Mouse (Mus musculus): ENCODE measurements at regions not wholly inside any gene's neighbourhood (a gene's known extent, or its start where the extent isn't known, plus 50 kb on each side); places are given as distances from the start of the nearest gene placed in this dataset.

DNA sequence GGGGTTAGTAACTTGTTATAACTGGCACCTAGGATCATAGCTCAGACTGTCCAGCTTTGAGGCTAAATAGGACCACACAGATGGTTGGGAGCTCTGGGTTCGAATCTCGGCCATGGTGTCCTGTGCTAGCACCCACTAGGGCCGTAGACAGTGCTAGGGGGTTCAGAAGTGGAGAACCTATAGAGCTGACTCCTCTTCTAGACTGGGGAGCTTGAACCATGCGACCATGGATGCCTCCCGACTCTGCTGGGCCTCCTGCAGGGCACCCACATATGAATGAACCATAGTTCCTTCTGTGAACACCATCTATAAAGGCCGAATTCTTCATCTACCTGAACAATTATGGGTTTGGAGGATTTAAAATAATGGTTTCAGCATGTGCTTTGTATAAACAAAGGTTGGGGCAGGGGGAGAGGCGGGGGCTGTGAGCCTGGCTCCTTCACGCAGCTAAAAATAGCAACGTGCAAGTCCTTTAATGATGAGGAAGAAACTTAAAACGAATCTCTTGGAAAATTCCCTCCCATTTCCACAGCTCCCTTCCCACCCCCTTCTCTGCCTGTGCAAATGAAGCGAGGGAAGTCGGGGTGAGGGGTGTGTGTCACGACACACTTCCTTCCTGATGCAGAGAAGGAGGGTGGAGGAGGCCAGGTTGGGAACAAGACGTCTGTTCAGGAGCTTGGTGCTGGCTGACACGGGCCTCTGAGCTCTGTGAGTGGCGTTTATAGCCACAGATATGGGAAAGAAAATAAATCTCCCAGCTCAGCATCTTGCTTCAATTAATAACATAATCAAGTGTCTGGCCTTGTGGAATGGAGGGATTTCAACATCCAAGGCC, 71.6 kb downstream of the Syf2 start:
- Histone ChIP-seq H3K4me3 (ENCODE audit: low read depth, low read length) (no peak overlapping the region), H3K36me3 (ENCODE audit: control insufficient read depth, insufficient read depth, low read length) (no peaks in the 10 kb centered on the region), H3K4me2 (ENCODE audit: low read length) (no peak overlapping the region), H3K9ac (ENCODE audit: low read length) (no peak overlapping the region), H3K9me3 (replicated peaks; ENCODE audit: control insufficient read depth, low read length) (no peaks in the 10 kb centered on the region), H3K27me3 (replicated peaks; ENCODE audit: control insufficient read depth, insufficient read depth, low read length) (no peaks in the 10 kb centered on the region), H3K4me1 (ENCODE audit: control insufficient read depth, insufficient read depth, low read length) (peaks cover 3% of the 10 kb centered on the region), H3K27ac (ENCODE audit: low read depth, low read length) (no peak overlapping the region; the same call in 1 of the 2 replicates)
- 54% methylated on average over 16 of the region's 16 CpGs for WGBS
- no peak for DNase-seq (ENCODE audit: low spot score)
- no peak for ATAC-seq

DNA sequence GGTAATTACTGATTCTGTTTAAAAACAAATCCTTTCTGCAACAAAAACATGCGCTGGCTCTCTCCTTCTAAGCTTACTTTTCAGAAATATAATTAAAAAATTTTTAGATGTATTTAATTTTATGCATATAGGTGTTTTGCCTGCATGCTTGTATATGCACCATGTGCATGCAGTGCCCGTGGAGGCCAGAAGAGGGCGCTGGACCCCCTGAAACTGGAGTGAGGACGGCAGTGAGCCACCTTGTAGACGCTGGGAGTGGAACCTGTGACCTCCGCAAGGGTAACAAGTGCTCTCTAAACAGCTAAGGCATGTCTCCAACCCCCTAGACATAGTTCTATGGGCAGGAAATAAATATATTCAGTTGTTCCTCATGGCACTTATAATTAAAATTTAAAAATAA, 80.7 kb downstream of the Syf2 start:
- Histone ChIP-seq H3K36me3 (ENCODE audit: control insufficient read depth, insufficient read depth, low read length) (no peaks in the 10 kb centered on the region), H3K27ac (ENCODE audit: low read depth, low read length) (no peak overlapping the region), H3K4me1 (ENCODE audit: control insufficient read depth, insufficient read depth, low read length) (no peaks in the 10 kb centered on the region), H3K4me3 (ENCODE audit: low read depth, low read length) (no peak overlapping the region), H3K27me3 (replicated peaks; ENCODE audit: control insufficient read depth, insufficient read depth, low read length) (no peaks in the 10 kb centered on the region), H3K9ac (ENCODE audit: low read length) (no peak overlapping the region), H3K4me2 (ENCODE audit: low read length) (no peak overlapping the region), H3K9me3 (replicated peaks; ENCODE audit: control insufficient read depth, low read length) (no peaks in the 10 kb centered on the region)
- 80% methylated on average over 6 of the region's 6 CpGs for WGBS
- DNase-seq (ENCODE audit: low spot score) (no peak), ATAC-seq (no peak)

DNA sequence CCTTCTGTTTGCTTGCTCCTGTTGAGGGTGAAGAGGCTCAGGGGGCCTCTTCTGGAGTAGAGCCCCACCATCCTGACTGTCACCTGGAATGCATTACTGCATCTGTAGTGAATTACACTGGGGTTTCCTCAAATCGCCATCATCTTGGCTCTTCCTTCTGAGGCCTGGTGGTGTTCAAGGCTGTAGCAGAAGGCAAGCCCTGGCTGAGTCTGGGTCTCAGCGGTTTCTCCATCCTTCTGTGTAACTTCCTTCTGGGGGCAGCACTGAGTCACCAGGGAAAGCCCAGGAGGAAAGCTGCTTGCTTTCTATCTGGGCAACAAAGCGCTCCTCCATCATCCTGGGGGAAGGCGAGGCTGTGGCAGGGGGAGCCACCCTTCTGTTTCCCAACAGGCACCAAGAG, 82.2 kb downstream of the Syf2 start:
- H3K27me3 ChIP-seq (replicated peaks; ENCODE audit: control insufficient read depth, insufficient read depth, low read length), result no peaks in the 10 kb centered on the region
- no peak for DNase-seq (ENCODE audit: low spot score)
- WGBS, result 74% methylated on average over 4 of the region's 4 CpGs
- H3K4me2 ChIP-seq (ENCODE audit: low read length), result no peak overlapping the region
- H3K4me1 ChIP-seq (ENCODE audit: control insufficient read depth, insufficient read depth, low read length), result no peaks in the 10 kb centered on the region
- H3K36me3 ChIP-seq (ENCODE audit: control insufficient read depth, insufficient read depth, low read length), result no peaks in the 10 kb centered on the region
- H3K4me3 ChIP-seq (ENCODE audit: low read depth, low read length), result no peak overlapping the region
- H3K27ac ChIP-seq (ENCODE audit: low read depth, low read length), result no peak overlapping the region
- H3K9me3 ChIP-seq (replicated peaks; ENCODE audit: control insufficient read depth, low read length), result no peaks in the 10 kb centered on the region
- no peak overlapping the region for H3K9ac ChIP-seq (ENCODE audit: low read length)
- ATAC-seq, result no peak

DNA sequence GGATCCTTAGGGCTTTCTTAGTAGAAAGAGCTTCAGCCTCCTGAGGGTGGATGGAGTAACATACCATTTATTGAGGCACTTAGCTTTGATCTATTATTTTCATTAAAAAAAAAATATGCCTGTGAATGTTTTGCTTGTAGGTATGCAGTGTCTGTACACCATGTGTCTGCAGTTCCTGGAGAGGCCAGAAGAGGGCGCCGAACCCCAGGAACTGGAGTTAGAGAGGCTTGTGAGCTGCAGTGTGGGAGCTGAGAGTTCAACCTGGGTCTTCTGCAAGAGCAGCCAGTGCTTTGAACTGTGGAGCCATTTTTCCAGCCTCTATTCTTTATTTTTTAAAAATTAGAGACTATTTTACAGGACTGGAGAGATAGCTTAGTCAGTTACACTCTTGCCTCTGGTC, 83.2 kb downstream of the Syf2 start:
- WGBS, result 57% methylated on average over 2 of the region's 2 CpGs
- DNase-seq (ENCODE audit: low spot score), result no peak

DNA sequence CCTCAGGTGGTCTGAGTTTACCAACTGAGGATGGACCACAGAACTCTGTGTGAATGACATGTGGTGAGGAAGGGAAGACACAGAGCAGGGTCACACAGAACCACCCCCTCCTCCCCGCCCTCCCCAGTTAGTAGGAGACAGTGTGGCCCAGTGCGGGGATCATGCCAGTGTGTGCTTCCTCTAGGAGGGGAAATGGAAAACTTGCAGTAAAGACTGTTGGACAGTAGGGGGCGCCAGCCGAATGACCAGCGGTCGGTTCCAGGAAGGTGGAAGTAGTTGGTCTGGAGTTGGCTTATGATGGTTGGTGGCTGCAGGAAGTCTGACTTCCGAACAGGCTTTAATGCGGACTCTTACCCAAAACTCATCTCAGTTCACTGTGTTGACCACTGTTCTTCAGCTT, 87.3 kb downstream of the Syf2 start:
- no peaks in the 10 kb centered on the region for H3K4me1 ChIP-seq (ENCODE audit: control insufficient read depth, insufficient read depth, low read length)
- 32% methylated on average over 8 of the region's 8 CpGs for WGBS
- no peak overlapping the region for H3K4me2 ChIP-seq (ENCODE audit: low read length)
- ATAC-seq (no peak), DNase-seq (ENCODE audit: low spot score) (peak; percentile 22)
- no peaks in the 10 kb centered on the region for H3K9me3 ChIP-seq (replicated peaks; ENCODE audit: control insufficient read depth, low read length)
- H3K27ac ChIP-seq (ENCODE audit: low read depth, low read length), result no peak overlapping the region
- H3K36me3 ChIP-seq (ENCODE audit: control insufficient read depth, insufficient read depth, low read length), result no peaks in the 10 kb centered on the region
- no peak overlapping the region for H3K9ac ChIP-seq (ENCODE audit: low read length)
- no peak overlapping the region for H3K4me3 ChIP-seq (ENCODE audit: low read depth, low read length)
- no peaks in the 10 kb centered on the region for H3K27me3 ChIP-seq (replicated peaks; ENCODE audit: control insufficient read depth, insufficient read depth, low read length)

More for the DNA sequence above, 83.2 kb downstream of the Syf2 start:
- ATAC-seq, result no peak
- Histone ChIP-seq H3K27ac (ENCODE audit: low read depth, low read length) (no peak overlapping the region), H3K4me3 (ENCODE audit: low read depth, low read length) (no peak overlapping the region), H3K4me1 (ENCODE audit: control insufficient read depth, insufficient read depth, low read length) (no peaks in the 10 kb centered on the region), H3K4me2 (ENCODE audit: low read length) (no peak overlapping the region), H3K9ac (ENCODE audit: low read length) (no peak overlapping the region), H3K27me3 (replicated peaks; ENCODE audit: control insufficient read depth, insufficient read depth, low read length) (no peaks in the 10 kb centered on the region), H3K9me3 (replicated peaks; ENCODE audit: control insufficient read depth, low read length) (no peaks in the 10 kb centered on the region), H3K36me3 (ENCODE audit: control insufficient read depth, insufficient read depth, low read length) (no peaks in the 10 kb centered on the region)

DNA sequence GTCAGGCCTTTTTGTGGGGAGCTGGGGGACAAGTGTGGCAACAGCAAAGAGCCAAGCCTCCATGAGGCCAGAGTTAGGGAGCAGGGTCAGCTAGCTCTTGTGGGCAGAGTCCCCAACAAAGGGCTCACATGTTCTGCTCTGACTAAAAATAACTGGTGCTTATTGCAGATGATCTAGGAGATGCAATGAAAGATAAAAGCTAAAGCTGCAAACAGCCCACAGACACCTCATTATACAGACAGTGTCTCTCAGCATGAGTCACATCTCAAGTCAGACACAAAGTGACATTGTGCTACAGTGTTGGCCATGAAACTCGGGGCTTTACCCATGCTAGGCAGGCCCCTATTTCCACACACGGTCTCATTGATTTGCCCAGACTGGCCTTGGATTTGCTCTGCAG, 88.4 kb downstream of the Syf2 start:
- no peak overlapping the region for H3K4me2 ChIP-seq (ENCODE audit: low read length)
- 82% methylated on average over 2 of the region's 2 CpGs for WGBS
- H3K27me3 ChIP-seq (replicated peaks; ENCODE audit: control insufficient read depth, insufficient read depth, low read length), result no peaks in the 10 kb centered on the region
- no peaks in the 10 kb centered on the region for H3K36me3 ChIP-seq (ENCODE audit: control insufficient read depth, insufficient read depth, low read length)
- H3K27ac ChIP-seq (ENCODE audit: low read depth, low read length), result no peak overlapping the region
- no peak for ATAC-seq
- no peak overlapping the region for H3K4me3 ChIP-seq (ENCODE audit: low read depth, low read length)
- no peak for DNase-seq (ENCODE audit: low spot score)
- H3K9me3 ChIP-seq (replicated peaks; ENCODE audit: control insufficient read depth, low read length), result no peaks in the 10 kb centered on the region
- H3K4me1 ChIP-seq (ENCODE audit: control insufficient read depth, insufficient read depth, low read length), result no peaks in the 10 kb centered on the region
- H3K9ac ChIP-seq (ENCODE audit: low read length), result no peak overlapping the region

DNA sequence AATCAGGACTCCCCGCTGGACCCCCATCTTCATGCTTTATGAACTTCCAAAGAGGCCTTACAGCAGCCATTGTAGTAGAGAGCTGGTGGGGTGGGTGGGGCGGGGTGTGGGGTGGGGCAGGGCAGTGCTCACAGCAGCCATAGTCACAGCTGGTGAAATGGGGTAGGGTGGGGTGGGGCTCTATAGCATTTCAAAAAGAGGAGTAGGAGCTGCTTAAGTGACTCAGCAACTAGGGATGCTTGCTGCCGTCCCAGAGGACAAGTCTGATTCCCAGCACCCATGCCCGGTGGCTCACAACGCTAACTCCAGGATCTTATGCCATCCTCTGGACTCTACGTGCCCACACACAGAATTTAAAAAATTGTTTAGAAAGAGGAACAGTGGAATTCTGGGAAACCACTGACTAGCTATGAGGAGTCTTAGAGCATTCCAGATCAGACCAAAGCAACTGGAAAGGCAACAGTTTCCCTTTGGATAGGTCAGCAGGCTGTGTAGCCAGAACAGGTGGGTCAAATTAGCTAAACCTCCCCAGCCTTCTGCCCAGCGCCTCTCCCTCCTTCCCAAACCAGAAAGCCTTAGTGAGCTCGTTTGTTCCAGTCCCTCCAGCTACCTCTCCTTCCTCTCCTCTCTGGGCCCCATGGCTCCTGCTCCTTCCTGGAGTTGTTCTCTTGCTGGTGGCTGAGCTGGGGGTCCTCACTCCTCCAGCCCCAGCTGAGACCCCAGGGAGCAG, 89.7 kb downstream of the Syf2 start:
- H3K4me1 ChIP-seq (ENCODE audit: control insufficient read depth, insufficient read depth, low read length), result no peaks in the 10 kb centered on the region
- H3K36me3 ChIP-seq (ENCODE audit: control insufficient read depth, insufficient read depth, low read length), result no peaks in the 10 kb centered on the region
- no peak for ATAC-seq
- no peak overlapping the region for H3K4me2 ChIP-seq (ENCODE audit: low read length)
- no peak overlapping the region for H3K9ac ChIP-seq (ENCODE audit: low read length)
- H3K27ac ChIP-seq (ENCODE audit: low read depth, low read length), result no peak overlapping the region
- no peaks in the 10 kb centered on the region for H3K27me3 ChIP-seq (replicated peaks; ENCODE audit: control insufficient read depth, insufficient read depth, low read length)
- no peak for DNase-seq (ENCODE audit: low spot score)
- WGBS, result 82% methylated on average over 8 of the region's 8 CpGs
- H3K9me3 ChIP-seq (replicated peaks; ENCODE audit: control insufficient read depth, low read length), result no peaks in the 10 kb centered on the region
- no peak overlapping the region for H3K4me3 ChIP-seq (ENCODE audit: low read depth, low read length)

DNA sequence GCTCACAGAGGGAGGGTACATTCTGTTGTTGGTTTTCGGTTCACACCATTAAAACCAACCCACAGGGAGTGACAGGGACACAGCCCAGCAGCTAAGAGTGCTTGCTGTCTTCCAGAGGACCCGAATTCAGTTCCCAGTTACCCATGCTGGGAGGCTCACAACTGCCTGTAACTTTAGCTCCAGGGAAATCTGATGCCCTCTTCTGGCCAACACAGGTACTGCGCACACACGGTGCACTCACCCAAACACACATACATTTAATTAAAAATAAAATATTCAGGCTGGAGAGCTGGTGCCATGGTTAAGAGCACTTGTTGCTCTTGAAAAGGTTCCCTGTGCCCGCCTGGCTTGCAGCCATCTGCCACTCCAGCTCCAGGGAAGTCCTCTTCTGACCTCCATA, 92.5 kb downstream of the Syf2 start:
- DNase-seq (ENCODE audit: low spot score) (no peak), ATAC-seq (no peak)
- Histone ChIP-seq H3K4me3 (ENCODE audit: low read depth, low read length) (no peak overlapping the region), H3K27ac (ENCODE audit: low read depth, low read length) (no peak overlapping the region), H3K9ac (ENCODE audit: low read length) (no peak overlapping the region), H3K4me2 (ENCODE audit: low read length) (no peak overlapping the region), H3K36me3 (ENCODE audit: control insufficient read depth, insufficient read depth, low read length) (no peaks in the 10 kb centered on the region), H3K4me1 (ENCODE audit: control insufficient read depth, insufficient read depth, low read length) (no peaks in the 10 kb centered on the region), H3K9me3 (replicated peaks; ENCODE audit: control insufficient read depth, low read length) (no peaks in the 10 kb centered on the region), H3K27me3 (replicated peaks; ENCODE audit: control insufficient read depth, insufficient read depth, low read length) (no peaks in the 10 kb centered on the region)
- WGBS, result 90% methylated on average over 5 of the region's 5 CpGs

DNA sequence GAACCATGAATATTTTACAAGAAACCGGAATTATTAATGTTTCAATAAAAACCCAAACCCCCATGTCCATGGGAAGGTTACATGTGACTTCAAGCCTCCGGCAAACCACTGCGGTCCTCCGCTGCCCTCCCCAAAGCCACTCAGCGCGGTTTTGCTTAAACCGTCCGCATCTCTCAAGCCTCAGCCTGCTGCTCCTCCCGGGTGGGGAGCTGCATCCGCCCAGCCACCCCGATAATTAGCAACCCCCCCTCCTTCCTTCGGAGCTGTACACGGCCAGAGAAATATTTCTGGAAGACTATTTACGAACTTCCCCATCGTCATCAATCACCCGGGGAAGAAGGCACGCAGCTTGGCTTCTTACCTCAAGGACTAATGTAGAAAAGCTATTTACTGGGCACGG, 94.7 kb upstream of the Runx3 start:
- 84% methylated on average over 18 of the region's 18 CpGs for WGBS
- H3K27me3 ChIP-seq (replicated peaks; ENCODE audit: control insufficient read depth, insufficient read depth, low read length), result no peaks in the 10 kb centered on the region
- no peak overlapping the region for H3K4me2 ChIP-seq (ENCODE audit: low read length)

More for the DNA sequence above, 94.7 kb upstream of the Runx3 start:
- no peaks in the 10 kb centered on the region for H3K4me1 ChIP-seq (ENCODE audit: control insufficient read depth, insufficient read depth, low read length)
- no peak overlapping the region for H3K27ac ChIP-seq (ENCODE audit: low read depth, low read length)
- H3K4me3 ChIP-seq (ENCODE audit: low read depth, low read length), result no peak overlapping the region
- ATAC-seq (no peak), DNase-seq (ENCODE audit: low spot score) (no peak)
- H3K9ac ChIP-seq (ENCODE audit: low read length), result no peak overlapping the region
- H3K9me3 ChIP-seq (replicated peaks; ENCODE audit: control insufficient read depth, low read length), result no peaks in the 10 kb centered on the region
- no peaks in the 10 kb centered on the region for H3K36me3 ChIP-seq (ENCODE audit: control insufficient read depth, insufficient read depth, low read length)
